Mouse (Mus musculus): ENCODE results near the gene Ntm. TPM values are rescaled to one million over a fixed set of nuclear protein-coding genes. Genes with fewer than 3 reads are reported as not detected.

The Ntm gene
- polyA plus RNA-seq, 1 experiment from 2014 or later: 0.76 TPM

DNA sequence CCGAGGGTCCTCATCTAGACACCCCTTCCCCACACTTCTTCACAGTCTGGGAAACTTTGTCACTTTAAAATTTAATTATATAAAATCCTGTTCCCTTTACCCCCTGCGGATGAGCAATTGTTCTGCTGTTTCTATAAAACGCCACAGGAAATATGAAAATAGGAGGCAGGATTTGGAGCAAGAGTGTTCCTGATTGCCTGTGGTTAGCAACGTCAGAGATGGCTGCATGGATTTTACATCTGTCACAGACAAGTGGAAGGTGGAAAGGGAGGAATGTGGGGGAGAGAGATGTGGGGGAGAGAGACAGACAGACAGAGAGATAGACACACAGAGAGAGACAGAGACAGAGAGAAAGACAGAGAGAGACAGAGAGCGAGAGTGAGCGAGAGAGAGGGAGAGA lies 528.3 kb downstream of the Ntm start:
- Histone ChIP-seq H3K36me3 (ENCODE audit: insufficient read depth, low read length) (no peaks in the 10 kb centered on the region), H3K27ac (ENCODE audit: low read length) (no peak overlapping the region), H3K4me3 (ENCODE audit: low read depth, low read length) (no peak overlapping the region), H3K4me2 (replicated peaks; ENCODE audit: low read depth, low read length) (no peak overlapping the region), H3K9ac (replicated peaks; ENCODE audit: low read depth) (no peak overlapping the region), H3K9me3 (ENCODE audit: low read length) (no peaks in the 10 kb centered on the region), H3K4me1 (ENCODE audit: insufficient read depth, low read depth, low read length) (no peaks in the 10 kb centered on the region), H3K27me3 (replicated peaks; ENCODE audit: insufficient read depth, low read length) (no peaks in the 10 kb centered on the region)
- no peak for TF ChIP-seq EP300 (IDR thresholded peaks at IDR 0.05)
- no peak for TF ChIP-seq CTCF (IDR thresholded peaks at IDR 0.05)
- ATAC-seq: no peak
- DNase-seq (ENCODE audit: low spot score): no peak
- 43% methylated on average over 6 of the region's 6 CpGs for WGBS

DNA sequence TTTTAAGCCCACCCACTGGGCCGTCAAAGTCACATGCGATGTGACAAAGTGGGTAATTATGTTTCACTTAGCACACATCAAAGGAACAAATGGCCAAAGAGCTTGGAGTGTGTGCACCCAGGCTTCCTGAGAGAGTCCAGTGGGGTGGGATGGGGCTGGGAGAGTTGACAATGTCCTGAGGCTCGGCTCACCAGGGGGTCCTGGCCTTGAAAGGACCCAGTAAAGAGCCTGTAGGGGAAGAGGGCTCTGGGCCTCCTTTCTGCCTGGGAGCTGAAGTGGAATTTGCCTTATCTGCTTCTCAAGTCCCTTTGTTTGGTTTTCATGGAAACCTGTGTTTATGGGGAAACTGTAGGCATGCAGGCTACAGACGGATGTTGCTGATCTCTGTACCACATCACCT lies 529.0 kb downstream of the Ntm start:
- no peak overlapping the region for H3K9ac ChIP-seq (replicated peaks; ENCODE audit: low read depth)
- TF ChIP-seq EP300 (IDR thresholded peaks at IDR 0.05) (no peak), CTCF (IDR thresholded peaks at IDR 0.05) (no peak)
- ATAC-seq: no peak

DNA sequence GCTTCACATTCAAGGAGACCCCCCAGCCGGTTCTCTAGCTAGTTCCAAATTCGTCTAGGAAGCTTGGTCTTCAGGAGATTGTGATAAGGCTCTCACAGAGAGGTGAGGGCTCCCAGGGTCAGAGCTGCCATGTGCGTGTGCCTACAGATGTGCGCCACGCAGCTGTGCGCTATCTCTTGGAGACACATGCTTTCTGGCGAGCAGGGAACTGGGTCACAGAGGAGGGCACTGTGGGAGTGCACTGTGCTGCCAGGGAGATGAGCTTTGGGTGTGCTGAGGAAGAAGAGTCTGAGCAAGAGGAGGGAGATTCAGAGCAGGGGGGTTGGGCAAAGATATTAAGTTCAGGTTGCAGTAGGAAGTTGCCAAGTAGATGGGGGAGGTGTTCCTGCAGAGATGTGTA lies 529.8 kb downstream of the Ntm start:
- Histone ChIP-seq H3K4me2 (replicated peaks; ENCODE audit: low read depth, low read length) (no peak overlapping the region), H3K27ac (ENCODE audit: low read length) (no peak overlapping the region), H3K9me3 (ENCODE audit: low read length) (no peaks in the 10 kb centered on the region), H3K4me1 (ENCODE audit: insufficient read depth, low read depth, low read length) (no peaks in the 10 kb centered on the region), H3K36me3 (ENCODE audit: insufficient read depth, low read length) (no peaks in the 10 kb centered on the region), H3K27me3 (replicated peaks; ENCODE audit: insufficient read depth, low read length) (no peaks in the 10 kb centered on the region), H3K9ac (replicated peaks; ENCODE audit: low read depth) (no peak overlapping the region), H3K4me3 (ENCODE audit: low read depth, low read length) (no peak overlapping the region)
- DNase-seq (ENCODE audit: low spot score) (no peak), ATAC-seq (no peak)
- TF ChIP-seq EP300 (IDR thresholded peaks at IDR 0.05): no peak
- TF ChIP-seq CTCF (IDR thresholded peaks at IDR 0.05): no peak
- WGBS: 33% methylated on average over 7 of the region's 7 CpGs

More for the DNA sequence above, 529.0 kb downstream of the Ntm start:
- DNase-seq (ENCODE audit: low spot score): no peak
- Histone ChIP-seq H3K27ac (ENCODE audit: low read length) (no peak overlapping the region), H3K4me2 (replicated peaks; ENCODE audit: low read depth, low read length) (no peak overlapping the region), H3K36me3 (ENCODE audit: insufficient read depth, low read length) (no peaks in the 10 kb centered on the region), H3K4me1 (ENCODE audit: insufficient read depth, low read depth, low read length) (no peaks in the 10 kb centered on the region), H3K4me3 (ENCODE audit: low read depth, low read length) (no peak overlapping the region), H3K9me3 (ENCODE audit: low read length) (no peaks in the 10 kb centered on the region), H3K27me3 (replicated peaks; ENCODE audit: insufficient read depth, low read length) (no peaks in the 10 kb centered on the region)
- 2% methylated on average over 4 of the region's 4 CpGs for WGBS

DNA sequence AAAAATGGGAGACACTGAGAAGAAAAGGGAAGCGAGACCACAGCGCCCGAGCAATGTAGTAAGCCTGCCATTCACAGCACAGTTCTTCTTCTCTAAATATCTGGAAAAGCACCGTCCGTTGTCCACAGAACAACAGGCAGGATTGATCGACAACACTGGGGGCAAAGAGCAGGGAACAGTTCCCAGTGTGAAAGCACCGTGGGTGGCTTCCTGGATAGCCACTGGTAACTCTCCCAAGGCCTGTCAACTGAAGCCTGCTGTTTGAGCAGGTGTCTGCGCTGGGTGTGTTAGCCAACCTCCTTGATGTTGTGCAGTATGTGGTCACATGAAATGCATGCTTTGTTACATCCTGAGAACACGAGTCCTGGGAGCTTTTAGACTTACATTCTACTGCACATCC lies 531.4 kb downstream of the Ntm start:
- no peak overlapping the region for H3K27ac ChIP-seq (ENCODE audit: low read length)
- H3K4me2 ChIP-seq (replicated peaks; ENCODE audit: low read depth, low read length): no peak overlapping the region
- no peak overlapping the region for H3K9ac ChIP-seq (replicated peaks; ENCODE audit: low read depth)
- no peak for TF ChIP-seq EP300 (IDR thresholded peaks at IDR 0.05)
- no peak for TF ChIP-seq CTCF (IDR thresholded peaks at IDR 0.05)
- H3K36me3 ChIP-seq (ENCODE audit: insufficient read depth, low read length): no peaks in the 10 kb centered on the region
- H3K4me1 ChIP-seq (ENCODE audit: insufficient read depth, low read depth, low read length): no peaks in the 10 kb centered on the region
- H3K9me3 ChIP-seq (ENCODE audit: low read length): no peaks in the 10 kb centered on the region
- no peak overlapping the region for H3K4me3 ChIP-seq (ENCODE audit: low read depth, low read length)
- DNase-seq (ENCODE audit: low spot score): no peak
- no peak for ATAC-seq
- WGBS: 71% methylated on average over 9 of the region's 9 CpGs
- H3K27me3 ChIP-seq (replicated peaks; ENCODE audit: insufficient read depth, low read length): no peaks in the 10 kb centered on the region

DNA sequence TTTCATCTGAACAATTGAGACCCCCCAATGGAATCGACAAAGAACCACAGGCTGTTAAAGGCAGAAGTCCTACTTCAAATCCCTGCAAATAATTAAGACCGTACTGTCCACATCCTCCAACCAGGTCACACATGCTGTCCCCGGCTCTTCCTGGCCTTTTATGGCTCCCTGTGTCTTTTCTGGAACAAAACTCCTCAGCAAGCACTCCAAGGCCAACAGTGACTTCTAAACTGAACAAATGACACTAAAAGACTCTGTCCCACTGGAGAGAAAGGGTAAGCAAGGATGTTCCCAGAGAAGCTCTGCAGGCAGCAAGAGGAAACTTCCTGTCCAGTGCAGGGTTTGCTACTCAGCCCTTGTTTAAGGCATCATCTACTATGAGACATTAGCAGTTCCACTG lies 532.8 kb downstream of the Ntm start:
- no peak overlapping the region for H3K9ac ChIP-seq (replicated peaks; ENCODE audit: low read depth)
- ATAC-seq (no peak), DNase-seq (ENCODE audit: low spot score) (no peak)
- no peak for TF ChIP-seq EP300 (IDR thresholded peaks at IDR 0.05)
- no peak for TF ChIP-seq CTCF (IDR thresholded peaks at IDR 0.05)
- no peaks in the 10 kb centered on the region for H3K27me3 ChIP-seq (replicated peaks; ENCODE audit: insufficient read depth, low read length)
- H3K27ac ChIP-seq (ENCODE audit: low read length): no peak overlapping the region
- WGBS: 85% methylated on average over 3 of the region's 3 CpGs
- H3K36me3 ChIP-seq (ENCODE audit: insufficient read depth, low read length): no peaks in the 10 kb centered on the region
- no peaks in the 10 kb centered on the region for H3K4me1 ChIP-seq (ENCODE audit: insufficient read depth, low read depth, low read length)
- H3K9me3 ChIP-seq (ENCODE audit: low read length): no peaks in the 10 kb centered on the region
- no peak overlapping the region for H3K4me3 ChIP-seq (ENCODE audit: low read depth, low read length)
- no peak overlapping the region for H3K4me2 ChIP-seq (replicated peaks; ENCODE audit: low read depth, low read length)

DNA sequence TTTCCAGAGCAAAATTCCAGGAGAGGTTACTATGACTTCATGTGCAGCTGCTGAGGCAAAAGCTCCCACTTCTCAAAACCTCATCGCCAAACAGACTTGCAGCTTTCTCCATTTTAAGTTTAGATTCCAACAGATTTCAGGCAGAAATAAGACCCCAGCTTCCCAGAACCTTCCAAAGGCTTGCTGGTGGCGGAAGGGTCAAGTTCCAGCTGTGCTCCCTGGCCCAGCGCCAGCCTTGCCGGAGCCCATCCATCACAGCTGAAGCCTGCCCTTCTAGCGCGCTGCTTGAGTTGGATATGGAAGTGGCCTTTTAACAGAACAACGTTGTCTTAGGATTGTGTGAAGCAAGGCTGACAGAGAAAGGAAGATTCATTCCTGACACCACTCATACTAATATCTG lies 534.6 kb downstream of the Ntm start:
- Histone ChIP-seq H3K9me3 (ENCODE audit: low read length) (no peaks in the 10 kb centered on the region), H3K36me3 (ENCODE audit: insufficient read depth, low read length) (no peaks in the 10 kb centered on the region), H3K9ac (replicated peaks; ENCODE audit: low read depth) (no peak overlapping the region), H3K4me1 (ENCODE audit: insufficient read depth, low read depth, low read length) (no peaks in the 10 kb centered on the region), H3K27me3 (replicated peaks; ENCODE audit: insufficient read depth, low read length) (no peaks in the 10 kb centered on the region), H3K27ac (ENCODE audit: low read length) (no peak overlapping the region), H3K4me3 (ENCODE audit: low read depth, low read length) (no peak overlapping the region), H3K4me2 (replicated peaks; ENCODE audit: low read depth, low read length) (no peak overlapping the region)
- no peak for TF ChIP-seq CTCF (IDR thresholded peaks at IDR 0.05)
- TF ChIP-seq EP300 (IDR thresholded peaks at IDR 0.05): no peak
- DNase-seq (ENCODE audit: low spot score): peak; percentile 37
- 7% methylated on average over 7 of the region's 7 CpGs for WGBS
- ATAC-seq: peak; percentile 38; the same call in 1 of the 2 replicates

DNA sequence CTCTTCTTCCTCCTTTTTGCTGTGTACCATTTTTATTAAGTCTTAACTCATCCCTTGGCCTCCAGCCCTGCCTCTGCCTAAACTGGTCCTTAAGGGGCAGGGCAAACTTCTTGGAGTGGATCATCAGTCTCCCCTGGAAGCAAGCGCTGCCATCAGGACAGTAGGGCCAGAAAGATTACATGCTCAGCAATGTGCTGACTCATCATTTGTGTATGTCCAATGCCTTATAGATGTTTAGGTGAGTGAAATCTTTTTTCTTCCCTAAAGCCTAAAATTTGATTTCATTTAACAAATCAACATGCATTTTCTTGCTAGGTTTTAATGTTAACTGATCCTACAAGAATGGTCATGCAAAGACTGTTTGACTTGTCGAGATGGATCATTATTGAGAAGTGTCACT lies 536.7 kb downstream of the Ntm start:
- WGBS: 90% methylated on average over 2 of the region's 2 CpGs
- H3K4me2 ChIP-seq (replicated peaks; ENCODE audit: low read depth, low read length): no peak overlapping the region
- no peak overlapping the region for H3K27ac ChIP-seq (ENCODE audit: low read length)

More for the DNA sequence above, 536.7 kb downstream of the Ntm start:
- H3K9me3 ChIP-seq (ENCODE audit: low read length): no peaks in the 10 kb centered on the region
- no peak overlapping the region for H3K4me3 ChIP-seq (ENCODE audit: low read depth, low read length)
- no peaks in the 10 kb centered on the region for H3K27me3 ChIP-seq (replicated peaks; ENCODE audit: insufficient read depth, low read length)
- no peaks in the 10 kb centered on the region for H3K4me1 ChIP-seq (ENCODE audit: insufficient read depth, low read depth, low read length)
- no peak overlapping the region for H3K9ac ChIP-seq (replicated peaks; ENCODE audit: low read depth)
- no peak for ATAC-seq
- H3K36me3 ChIP-seq (ENCODE audit: insufficient read depth, low read length): no peaks in the 10 kb centered on the region
- DNase-seq (ENCODE audit: low spot score): no peak
- no peak for TF ChIP-seq EP300 (IDR thresholded peaks at IDR 0.05)
- TF ChIP-seq CTCF (IDR thresholded peaks at IDR 0.05): no peak
